Mouse (Mus musculus): ENCODE data around the gene Rps6ka3. TPM values are rescaled to one million over a fixed set of nuclear protein-coding genes. Genes with fewer than 3 reads are reported as not detected.

Rps6ka3 gene
- total and polyA plus RNA-seq, 2 experiments from 2014 or later, result 2.8 to 21.1 TPM

DNA sequence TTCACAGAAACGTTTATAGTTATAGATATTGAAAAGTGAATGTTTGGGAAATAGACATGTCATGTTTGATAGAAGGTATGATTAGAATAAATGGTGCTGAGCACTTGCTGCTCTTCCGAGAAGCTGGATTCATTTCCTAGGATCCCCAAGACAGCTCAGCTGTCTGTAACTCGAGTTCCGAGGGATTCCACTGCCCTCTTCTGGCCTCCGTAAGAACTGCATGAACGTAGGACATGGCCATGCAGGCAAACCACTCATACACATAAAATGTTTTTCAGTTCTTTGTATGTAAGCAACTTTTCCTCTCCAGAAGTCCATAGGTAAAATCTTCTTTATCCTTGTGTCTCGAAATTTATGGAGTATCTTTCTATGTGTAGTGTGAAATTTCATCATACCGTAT is 111.2 kb downstream of the Rps6ka3 start:
- no peaks in the 10 kb centered on the region for H3K9me3 ChIP-seq (ENCODE audit: low read length)
- ATAC-seq (peak; percentile 71; the same call in 1 of the 2 replicates), DNase-seq (peak; percentile 77)
- 28% methylated on average over 8 of the region's 8 CpGs for WGBS
- no peaks in the 10 kb centered on the region for H3K27me3 ChIP-seq (ENCODE audit: insufficient read depth, low read length)
- TF ChIP-seq CTCF (IDR thresholded peaks at IDR 0.05; ENCODE audit: low read depth), result peak; percentile 75
- H3K27ac ChIP-seq (ENCODE audit: low read depth, low read length), result no peak overlapping the region
- H3K36me3 ChIP-seq (ENCODE audit: insufficient read depth), result no peaks in the 10 kb centered on the region
- no peak overlapping the region for H3K9ac ChIP-seq
- no peak overlapping the region for H3K4me3 ChIP-seq (ENCODE audit: low read depth, low read length)
- H3K4me1 ChIP-seq (ENCODE audit: insufficient read depth), result no peaks in the 10 kb centered on the region
- H3K4me2 ChIP-seq (ENCODE audit: low read depth), result no peak overlapping the region

DNA sequence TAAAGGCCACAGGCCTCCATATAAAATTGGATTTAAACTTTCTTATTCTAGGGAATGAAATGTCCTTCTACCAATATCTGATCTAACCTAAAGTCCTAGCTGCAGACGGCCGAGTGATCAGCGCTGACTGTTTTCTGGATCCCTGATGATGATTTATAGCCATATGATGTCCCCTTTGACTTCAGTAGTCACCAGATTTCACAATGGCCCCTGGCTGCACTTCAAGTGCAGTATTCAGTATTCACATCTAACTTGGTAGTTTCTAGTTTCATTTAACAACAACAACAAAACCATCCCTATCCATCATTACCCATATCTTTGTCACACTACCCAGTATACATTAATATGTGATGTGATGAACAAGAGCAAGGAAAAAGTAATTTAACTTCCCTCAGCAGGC is 154.4 kb downstream of the Rps6ka3 start:
- no peak overlapping the region for H3K4me2 ChIP-seq (ENCODE audit: low read depth)
- no peaks in the 10 kb centered on the region for H3K9me3 ChIP-seq (ENCODE audit: low read length)
- H3K36me3 ChIP-seq (ENCODE audit: insufficient read depth), result peaks cover 2% of the 10 kb centered on the region; the same call in 1 of the 2 replicates
- H3K27ac ChIP-seq (ENCODE audit: low read depth, low read length), result no peak overlapping the region
- no peaks in the 10 kb centered on the region for H3K27me3 ChIP-seq (ENCODE audit: insufficient read depth, low read length)
- DNase-seq (no peak), ATAC-seq (no peak)
- no peak overlapping the region for H3K9ac ChIP-seq
- 94% methylated on average over 3 of the region's 3 CpGs for WGBS
- H3K4me1 ChIP-seq (ENCODE audit: insufficient read depth), result no peaks in the 10 kb centered on the region
- no peak overlapping the region for H3K4me3 ChIP-seq (ENCODE audit: low read depth, low read length)
- no peak for TF ChIP-seq CTCF (IDR thresholded peaks at IDR 0.05; ENCODE audit: low read depth)

GRCm38 (mm10) chrX:159371831-159372752 is 162.0 kb downstream of the Rps6ka3 start, which contains the start of gene Eif1ax:
Gene Eif1ax, plus strand, starts transcription at chrX:159372178.
- 34% methylated on average over 57 of the region's 76 CpGs for WGBS
- ATAC-seq (peak; percentile 98), DNase-seq (peak; percentile 80)
- Histone ChIP-seq H3K4me2 (ENCODE audit: low read depth) (peak within 1 kb of the TSS; percentile 47), H3K27ac (ENCODE audit: low read depth, low read length) (peak within 1 kb of the TSS; percentile 72), H3K4me3 (ENCODE audit: low read depth, low read length) (peak within 1 kb of the TSS; percentile 61), H3K27me3 (ENCODE audit: insufficient read depth, low read length) (no peaks in the 10 kb centered on the region), H3K36me3 (ENCODE audit: insufficient read depth) (no peaks in the 10 kb centered on the region), H3K9ac (peak within 1 kb of the TSS; percentile 60), H3K9me3 (ENCODE audit: low read length) (no peaks in the 10 kb centered on the region), H3K4me1 (ENCODE audit: insufficient read depth) (no peaks in the 10 kb centered on the region)
- TF ChIP-seq CTCF (IDR thresholded peaks at IDR 0.05; ENCODE audit: low read depth), result no peak; the same call in 1 of the 2 replicates

GRCm38 (mm10) chrX:159372753-159373144 is 162.6 kb downstream of the Rps6ka3 start:
- H3K36me3 ChIP-seq (ENCODE audit: insufficient read depth), result no peaks in the 10 kb centered on the region
- H3K9ac ChIP-seq, result peak overlapping the region; percentile 60
- H3K9me3 ChIP-seq (ENCODE audit: low read length), result no peaks in the 10 kb centered on the region
- peak overlapping the region; percentile 61 for H3K4me3 ChIP-seq (ENCODE audit: low read depth, low read length)
- WGBS, result 26% methylated on average over 9 of the region's 9 CpGs
- ATAC-seq (no peak), DNase-seq (no peak)
- H3K4me2 ChIP-seq (ENCODE audit: low read depth), result peak overlapping the region; percentile 47
- no peaks in the 10 kb centered on the region for H3K27me3 ChIP-seq (ENCODE audit: insufficient read depth, low read length)
- TF ChIP-seq CTCF (IDR thresholded peaks at IDR 0.05; ENCODE audit: low read depth), result no peak
- no peak overlapping the region for H3K27ac ChIP-seq (ENCODE audit: low read depth, low read length)
- H3K4me1 ChIP-seq (ENCODE audit: insufficient read depth), result no peaks in the 10 kb centered on the region

DNA sequence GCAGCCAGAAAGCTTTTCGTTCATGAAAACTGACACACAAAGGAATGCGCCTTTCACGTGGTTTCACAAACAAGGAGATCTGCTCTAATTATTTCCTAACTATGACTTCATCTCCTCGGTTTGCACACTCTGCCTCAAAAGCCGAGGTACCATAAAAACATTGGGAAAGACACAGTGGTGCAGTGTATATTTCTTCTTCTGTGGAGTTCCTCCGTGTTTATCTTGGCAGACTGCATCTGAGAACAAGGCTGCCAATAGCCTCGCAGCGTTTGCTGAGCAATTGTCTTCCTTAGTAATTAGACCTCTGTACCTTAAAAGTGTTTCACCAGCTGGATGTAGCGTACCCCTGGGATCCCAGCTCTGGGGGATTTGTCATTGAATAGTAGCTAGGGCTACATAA is 177.0 kb downstream of the Rps6ka3 start:
- 60% methylated on average over 9 of the region's 9 CpGs for WGBS
- Histone ChIP-seq H3K27me3 (ENCODE audit: insufficient read depth, low read length) (no peaks in the 10 kb centered on the region), H3K9me3 (ENCODE audit: low read length) (no peaks in the 10 kb centered on the region), H3K4me1 (ENCODE audit: insufficient read depth) (no peaks in the 10 kb centered on the region), H3K4me3 (ENCODE audit: low read depth, low read length) (no peak overlapping the region), H3K9ac (no peak overlapping the region), H3K27ac (ENCODE audit: low read depth, low read length) (no peak overlapping the region), H3K4me2 (ENCODE audit: low read depth) (no peak overlapping the region), H3K36me3 (ENCODE audit: insufficient read depth) (peaks cover 3% of the 10 kb centered on the region; the same call in 1 of the 2 replicates)
- DNase-seq (no peak), ATAC-seq (no peak)
- TF ChIP-seq CTCF (IDR thresholded peaks at IDR 0.05; ENCODE audit: low read depth), result no peak

DNA sequence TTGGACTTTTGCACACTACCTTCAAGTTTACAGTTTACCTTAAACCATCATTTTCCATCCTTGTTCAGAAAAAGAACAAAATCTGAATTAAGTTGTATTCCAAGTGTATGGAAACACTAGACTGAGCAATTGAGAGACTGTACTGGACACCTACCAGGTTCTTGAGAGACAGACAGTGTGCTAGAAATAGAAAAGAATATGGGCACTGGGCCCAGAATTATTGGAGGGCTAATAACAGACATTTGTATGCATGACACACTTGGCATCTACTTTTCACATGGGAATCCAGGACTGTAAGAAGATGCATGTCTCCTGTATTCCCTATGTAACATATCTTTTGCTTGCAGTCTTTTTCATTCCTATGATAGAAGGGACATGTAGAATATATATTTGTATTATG is 178.8 kb downstream of the Rps6ka3 start:
- Histone ChIP-seq H3K36me3 (ENCODE audit: insufficient read depth) (peaks cover 3% of the 10 kb centered on the region; the same call in 1 of the 2 replicates), H3K4me3 (ENCODE audit: low read depth, low read length) (no peak overlapping the region), H3K27me3 (ENCODE audit: insufficient read depth, low read length) (no peaks in the 10 kb centered on the region), H3K9ac (no peak overlapping the region), H3K27ac (ENCODE audit: low read depth, low read length) (no peak overlapping the region), H3K4me2 (ENCODE audit: low read depth) (no peak overlapping the region), H3K4me1 (ENCODE audit: insufficient read depth) (no peaks in the 10 kb centered on the region), H3K9me3 (ENCODE audit: low read length) (no peaks in the 10 kb centered on the region)
- ATAC-seq (no peak), DNase-seq (no peak)
- TF ChIP-seq CTCF (IDR thresholded peaks at IDR 0.05; ENCODE audit: low read depth), result no peak

GRCm38 (mm10) chrX:159390347-159390962 is 180.3 kb downstream of the Rps6ka3 start:
- ATAC-seq (no peak), DNase-seq (no peak)
- H3K27ac ChIP-seq (ENCODE audit: low read depth, low read length), result no peak overlapping the region
- H3K4me1 ChIP-seq (ENCODE audit: insufficient read depth), result no peaks in the 10 kb centered on the region
- no peak overlapping the region for H3K4me2 ChIP-seq (ENCODE audit: low read depth)
- no peak overlapping the region for H3K4me3 ChIP-seq (ENCODE audit: low read depth, low read length)
- no peaks in the 10 kb centered on the region for H3K9me3 ChIP-seq (ENCODE audit: low read length)
- WGBS, result 88% methylated on average over 6 of the region's 6 CpGs
- H3K9ac ChIP-seq, result no peak overlapping the region
- no peaks in the 10 kb centered on the region for H3K27me3 ChIP-seq (ENCODE audit: insufficient read depth, low read length)
- peaks cover 3% of the 10 kb centered on the region; the same call in 1 of the 2 replicates for H3K36me3 ChIP-seq (ENCODE audit: insufficient read depth)
- no peak for TF ChIP-seq CTCF (IDR thresholded peaks at IDR 0.05; ENCODE audit: low read depth)

All from forebrain, postnatal 0 days (tissue).